Mouse (Mus musculus): Measurements from ENCODE around the gene Usf2. TPM values are rescaled to one million over a fixed set of nuclear protein-coding genes. Genes with fewer than 3 reads are reported as not detected.
"Not testable (repeated sequence)": the region's sequence is repeated elsewhere in the genome, so short reads cannot be mapped to it uniquely, and the experiment has no call there.

Gene Usf2
- polyA plus RNA-seq, 1 experiment: 89.6 TPM

- H3K4me3 ChIP-seq (replicated peaks; ENCODE audit: control insufficient read depth, low read depth, low read length): no peak within 1 kb of the TSS
- no peak for TF ChIP-seq POLR2A (IDR thresholded peaks at IDR 0.05; ENCODE audit: borderline replicate concordance, control insufficient read depth, low read depth, low read length)
- TF ChIP-seq CTCF (IDR thresholded peaks at IDR 0.05; ENCODE audit: control insufficient read depth, insufficient read depth, low read length): no peak
- H3K27ac ChIP-seq (ENCODE audit: control insufficient read depth, insufficient read depth, low read depth, low read length, poor library complexity): no peak within 1 kb of the TSS
- H3K4me1 ChIP-seq (ENCODE audit: control insufficient read depth, insufficient read depth, low read length): peaks cover 2% of the 10 kb centered on the region
- WGBS: 69% methylated on average over 9 of the region's 9 CpGs
Measured at GRCm38 (mm10) chr7:30943909-30944635, 12.5 kb downstream of the Usf2 start, which contains the start of gene Hamp. TSS of gene Hamp (minus strand) at chr7:30944032.

DNA sequence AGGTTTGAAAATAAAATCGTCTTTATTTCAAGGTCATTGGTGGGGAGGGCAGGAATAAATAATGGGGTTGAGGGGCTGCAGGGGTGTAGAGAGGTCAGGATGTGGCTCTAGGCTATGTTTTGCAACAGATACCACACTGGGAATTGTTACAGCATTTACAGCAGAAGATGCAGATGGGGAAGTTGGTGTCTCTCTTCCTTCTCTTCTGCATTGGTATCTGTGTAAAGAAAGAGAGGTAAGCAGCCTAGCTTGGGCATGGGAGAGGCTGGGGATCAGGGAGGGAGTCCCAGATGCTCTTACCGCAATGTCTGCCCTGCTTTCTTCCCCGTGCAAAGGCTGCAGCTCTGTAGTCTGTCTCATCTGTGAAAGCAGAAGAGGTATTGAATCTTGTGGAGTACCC lies 14.2 kb downstream of the Usf2 start:
- H3K4me1 ChIP-seq (ENCODE audit: control insufficient read depth, insufficient read depth, low read length): not testable (repeated sequence)
- 0 out of 2 replicates have a peak overlapping the region, but pooled peaks have one; percentile 33 for H3K27ac ChIP-seq (ENCODE audit: control insufficient read depth, insufficient read depth, low read depth, low read length, poor library complexity)

GRCm38 (mm10) chr7:30940070-30940469 lies 16.5 kb downstream of the Usf2 start:
- not testable (repeated sequence) for H3K4me1 ChIP-seq (ENCODE audit: control insufficient read depth, insufficient read depth, low read length); H3K27ac ChIP-seq (ENCODE audit: control insufficient read depth, insufficient read depth, low read depth, low read length, poor library complexity); H3K4me3 ChIP-seq (replicated peaks; ENCODE audit: control insufficient read depth, low read depth, low read length)
- 89% methylated on average over 1 of the region's 1 CpGs for WGBS

More for the DNA sequence above, 14.2 kb downstream of the Usf2 start:
- WGBS: 16% methylated on average over 3 of the region's 3 CpGs
- not testable (repeated sequence) for H3K4me3 ChIP-seq (replicated peaks; ENCODE audit: control insufficient read depth, low read depth, low read length)

DNA sequence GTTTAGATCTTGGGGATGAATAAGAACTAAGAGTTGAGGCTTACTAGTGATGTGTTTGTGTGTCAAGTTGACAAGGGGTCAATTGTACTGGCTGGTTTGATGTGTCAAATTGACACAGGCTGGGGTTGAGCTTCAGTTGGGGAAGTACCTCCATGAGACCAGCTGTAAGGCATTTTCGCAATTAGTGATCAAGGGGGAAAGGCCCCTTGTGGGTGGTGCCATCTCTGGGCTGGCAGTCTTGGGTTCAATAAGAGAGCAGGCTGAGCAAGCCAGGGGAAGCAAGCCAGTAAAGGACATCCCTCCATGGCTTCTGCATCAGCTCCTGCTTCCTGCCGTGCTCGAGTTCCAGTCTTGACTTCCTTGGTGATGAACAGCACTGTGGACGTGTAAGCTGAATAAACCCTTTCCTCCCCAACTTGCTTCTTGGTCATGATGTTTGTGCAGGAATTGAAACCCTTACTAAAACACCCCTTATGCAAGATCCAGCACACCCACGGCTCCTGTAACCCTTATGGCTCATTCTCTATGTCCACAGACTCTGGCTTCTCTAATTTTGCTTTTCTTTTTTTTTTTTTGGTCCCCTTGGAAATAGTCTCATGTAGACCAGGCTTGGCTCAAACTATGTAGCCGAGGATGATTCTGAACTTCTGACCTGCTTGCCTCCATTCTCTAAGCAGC lies 21.0 kb downstream of the Usf2 start:
- WGBS: 28% methylated on average over 6 of the region's 6 CpGs
- H3K27ac ChIP-seq (ENCODE audit: control insufficient read depth, insufficient read depth, low read depth, low read length, poor library complexity): peak overlapping the region; percentile 45; the same call in 1 of the 2 replicates
- peak overlapping the region; percentile 39 for H3K4me3 ChIP-seq (replicated peaks; ENCODE audit: control insufficient read depth, low read depth, low read length)
- H3K4me1 ChIP-seq (ENCODE audit: control insufficient read depth, insufficient read depth, low read length): not testable (repeated sequence)

DNA sequence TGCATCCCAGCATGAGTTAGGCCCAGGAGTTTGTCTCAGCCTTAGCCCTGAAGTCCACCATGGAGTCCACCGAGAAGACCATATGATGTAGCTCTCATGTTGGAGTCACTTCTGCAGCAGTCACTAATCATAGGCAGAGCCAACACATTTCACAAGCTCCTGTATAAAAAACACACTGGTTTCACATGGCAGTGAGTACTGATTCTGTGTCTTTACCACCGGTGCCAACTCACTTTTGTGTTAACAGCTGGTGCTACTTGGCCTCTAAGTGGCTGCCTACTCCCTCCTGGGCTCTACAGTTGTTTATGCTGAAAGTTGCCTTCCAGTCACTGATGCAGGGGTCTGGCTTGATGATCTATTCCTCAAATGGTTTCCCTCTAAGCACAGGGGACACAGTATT lies 32.0 kb downstream of the Usf2 start, which contains the start of gene Hamp2:
TSS of gene Hamp2 (minus strand) at position 101 of the 400 bp plus-strand sequence.
- H3K4me3 ChIP-seq (replicated peaks; ENCODE audit: control insufficient read depth, low read depth, low read length); H3K4me1 ChIP-seq (ENCODE audit: control insufficient read depth, insufficient read depth, low read length): not testable (repeated sequence)
- 75% methylated on average over 2 of the region's 2 CpGs for WGBS

DNA sequence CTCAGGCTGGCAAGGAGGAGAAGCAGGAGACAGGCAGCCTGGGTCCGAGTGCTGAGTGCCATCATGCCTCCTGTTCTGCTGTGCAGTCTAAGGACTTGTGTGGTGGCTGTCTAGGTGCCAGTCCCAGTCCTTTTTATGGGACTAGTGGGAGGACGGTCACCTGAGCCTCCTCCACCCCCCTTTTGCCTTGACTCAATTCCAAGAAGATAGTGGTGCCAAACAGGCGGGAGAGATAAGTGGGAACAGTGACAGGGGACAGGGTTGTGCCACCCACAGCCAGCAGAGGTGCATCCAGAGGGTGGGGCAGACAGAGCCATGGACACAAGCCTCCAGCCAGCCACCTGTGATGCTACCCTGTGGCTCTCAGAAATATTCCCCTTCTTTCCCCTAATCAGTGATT lies 32.5 kb downstream of the Usf2 start:
- no peak overlapping the region for H3K27ac ChIP-seq (ENCODE audit: control insufficient read depth, insufficient read depth, low read depth, low read length, poor library complexity)
- 61% methylated on average over 3 of the region's 3 CpGs for WGBS
- no peak overlapping the region for H3K4me3 ChIP-seq (replicated peaks; ENCODE audit: control insufficient read depth, low read depth, low read length)
- TF ChIP-seq POLR2A (IDR thresholded peaks at IDR 0.05; ENCODE audit: borderline replicate concordance, control insufficient read depth, low read depth, low read length) (no peak), CTCF (IDR thresholded peaks at IDR 0.05; ENCODE audit: control insufficient read depth, insufficient read depth, low read length) (no peak)
- no peaks in the 10 kb centered on the region; the same call in 1 of the 2 replicates for H3K4me1 ChIP-seq (ENCODE audit: control insufficient read depth, insufficient read depth, low read length)

More for the DNA sequence above, 32.0 kb downstream of the Usf2 start, which contains the start of gene Hamp2:
- H3K27ac ChIP-seq (ENCODE audit: control insufficient read depth, insufficient read depth, low read depth, low read length, poor library complexity): not testable (repeated sequence)

DNA sequence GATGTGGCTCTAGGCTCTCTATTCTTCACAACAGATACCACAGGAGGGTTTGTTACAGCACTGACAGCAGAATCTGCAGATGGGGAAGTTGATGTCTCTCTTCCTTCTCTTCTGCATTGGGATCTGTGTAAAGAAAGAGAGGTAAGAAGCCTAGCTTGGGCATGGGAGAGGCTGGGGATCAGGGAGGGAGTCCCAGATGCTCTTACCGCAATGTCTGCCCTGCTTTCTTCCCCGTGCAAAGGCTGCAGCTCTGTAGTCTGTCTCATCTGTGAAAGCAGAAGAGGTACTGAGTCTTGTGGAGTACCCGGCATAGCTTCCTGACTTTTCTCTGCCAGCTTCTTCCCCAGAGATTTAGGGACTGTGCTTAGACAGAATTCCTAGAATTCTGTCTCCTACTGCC lies 34.1 kb downstream of the Usf2 start:
- 24% methylated on average over 3 of the region's 3 CpGs for WGBS

DNA sequence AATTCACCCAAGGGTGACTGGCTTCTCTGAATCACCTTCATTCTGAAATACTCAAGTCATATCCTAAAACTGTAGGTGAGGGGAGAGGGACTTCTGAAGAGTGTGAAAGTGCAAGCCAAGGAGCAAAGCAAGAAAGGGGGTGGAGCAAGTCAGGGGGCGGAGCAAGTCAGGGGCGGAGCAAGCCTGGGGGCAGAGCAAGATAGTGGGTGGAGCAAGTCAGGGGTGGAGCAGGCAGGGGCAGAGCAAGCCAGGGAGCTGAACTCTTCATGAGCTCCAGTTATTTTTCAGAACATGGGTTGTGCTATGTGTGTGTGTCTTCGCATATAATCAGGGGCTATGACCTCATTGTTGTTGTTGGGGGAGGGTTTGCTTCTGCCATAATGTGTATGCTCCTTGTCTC lies 36.4 kb downstream of the Usf2 start:
- no peak overlapping the region for H3K4me3 ChIP-seq (replicated peaks; ENCODE audit: control insufficient read depth, low read depth, low read length)
- 63% methylated on average over 3 of the region's 3 CpGs for WGBS
- no peak for TF ChIP-seq CTCF (IDR thresholded peaks at IDR 0.05; ENCODE audit: control insufficient read depth, insufficient read depth, low read length)
- peaks cover 4% of the 10 kb centered on the region; the same call in 1 of the 2 replicates for H3K4me1 ChIP-seq (ENCODE audit: control insufficient read depth, insufficient read depth, low read length)
- no peak overlapping the region for H3K27ac ChIP-seq (ENCODE audit: control insufficient read depth, insufficient read depth, low read depth, low read length, poor library complexity)

More for the DNA sequence above, 34.1 kb downstream of the Usf2 start:
- not testable (repeated sequence) for H3K4me1 ChIP-seq (ENCODE audit: control insufficient read depth, insufficient read depth, low read length); H3K27ac ChIP-seq (ENCODE audit: control insufficient read depth, insufficient read depth, low read depth, low read length, poor library complexity); H3K4me3 ChIP-seq (replicated peaks; ENCODE audit: control insufficient read depth, low read depth, low read length)

- whole genome bisulfite sequencing: 6% methylated on average over 4 of the region's 4 CpGs
- no peak overlapping the region for H3K4me3 ChIP-seq (replicated peaks; ENCODE audit: control insufficient read depth, low read depth, low read length)
- no peak for TF ChIP-seq POLR2A (IDR thresholded peaks at IDR 0.05; ENCODE audit: borderline replicate concordance, control insufficient read depth, low read depth, low read length)
- no peak for TF ChIP-seq CTCF (IDR thresholded peaks at IDR 0.05; ENCODE audit: control insufficient read depth, insufficient read depth, low read length)
- H3K27ac ChIP-seq (ENCODE audit: control insufficient read depth, insufficient read depth, low read depth, low read length, poor library complexity): peak overlapping the region; percentile 69
- H3K4me1 ChIP-seq (ENCODE audit: control insufficient read depth, insufficient read depth, low read length): peaks cover 4% of the 10 kb centered on the region; the same call in 1 of the 2 replicates
Measured at GRCm38 (mm10) chr7:30917219-30917618, 39.4 kb downstream of the Usf2 start.
